Mouse (Mus musculus) right cerebral cortex, postnatal 36 days (tissue): ENCODE data around the gene Dnase1l3.
A peak's percentile ranks its signal among the peaks of the same experiment; 100 is the strongest.

Experiments used
- DNase-seq, 2 experiments: peaks; one replicate each; pipeline ENCODE4 v3.0.0; 2022; ENCODE audit warnings: low spot score in 2 of 2, mixed read lengths in 1 of 2

Dnase1l3 gene

DNA sequence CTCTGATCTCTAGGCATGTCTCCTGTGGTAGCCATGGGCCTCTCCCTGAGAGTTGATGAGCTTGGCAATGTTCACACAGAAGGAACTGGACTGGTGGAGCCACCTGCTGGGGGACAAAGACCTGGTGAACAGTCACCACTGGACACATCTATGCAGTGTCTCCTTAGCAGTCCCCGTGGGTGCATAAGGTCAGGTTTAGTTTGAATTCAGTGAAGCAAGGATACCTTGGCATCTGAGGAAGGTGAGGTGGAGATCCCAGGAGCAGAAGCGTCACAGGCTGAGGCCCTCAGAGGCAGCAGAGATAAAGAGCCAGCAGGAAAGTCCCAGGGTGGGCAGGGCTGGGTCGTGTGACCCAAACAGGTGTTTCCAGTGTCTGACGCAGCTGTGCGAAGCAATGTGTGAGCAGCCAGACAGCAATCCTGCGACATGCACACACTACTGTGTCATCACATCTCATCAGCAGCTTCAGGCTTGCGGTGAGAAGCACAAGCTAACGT, at the start of gene Dnase1l3:
TSS of gene Dnase1l3 (minus strand) at position 303 of the 497 bp plus-strand sequence.
- no peak for DNase-seq

DNA sequence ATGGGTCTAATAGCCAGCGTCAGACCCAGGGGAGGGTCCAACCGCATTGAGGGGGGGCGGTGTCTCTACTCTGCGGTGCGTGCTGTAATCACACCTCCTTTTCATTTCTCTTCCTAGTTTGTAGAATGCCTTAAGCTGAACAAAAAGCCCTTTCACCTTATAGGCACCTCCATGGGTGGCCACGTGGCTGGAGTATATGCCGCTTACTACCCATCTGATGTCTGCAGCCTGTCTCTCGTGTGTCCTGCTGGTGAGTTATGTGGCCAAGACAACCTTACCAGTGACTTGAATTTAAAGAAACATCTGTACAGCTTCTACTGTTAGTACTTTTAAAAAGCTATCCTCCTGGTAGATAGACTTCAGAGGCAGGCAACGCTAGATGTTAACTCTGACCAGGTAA, 48.2 kb upstream of the Dnase1l3 start:
- no peak for DNase-seq

DNA sequence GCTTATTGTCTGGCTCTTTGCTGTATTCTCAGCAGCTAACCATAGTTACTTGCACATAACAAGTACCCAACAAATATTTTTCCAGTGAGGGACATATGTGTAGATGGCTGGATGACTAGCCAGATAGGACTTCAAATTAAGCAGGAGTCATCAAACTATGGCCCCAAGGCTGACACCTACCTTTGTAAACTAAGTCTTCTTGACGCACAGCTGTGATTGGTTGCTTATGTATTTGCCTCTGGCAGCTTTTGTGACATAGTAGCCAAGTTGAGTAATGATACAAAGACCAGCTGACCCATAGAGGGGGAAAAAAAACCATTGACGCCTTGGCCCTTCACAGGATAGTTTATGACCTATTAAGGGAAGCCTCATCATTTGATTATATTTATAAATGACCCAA, 47.7 kb upstream of the Dnase1l3 start:
- no peak for DNase-seq

DNA sequence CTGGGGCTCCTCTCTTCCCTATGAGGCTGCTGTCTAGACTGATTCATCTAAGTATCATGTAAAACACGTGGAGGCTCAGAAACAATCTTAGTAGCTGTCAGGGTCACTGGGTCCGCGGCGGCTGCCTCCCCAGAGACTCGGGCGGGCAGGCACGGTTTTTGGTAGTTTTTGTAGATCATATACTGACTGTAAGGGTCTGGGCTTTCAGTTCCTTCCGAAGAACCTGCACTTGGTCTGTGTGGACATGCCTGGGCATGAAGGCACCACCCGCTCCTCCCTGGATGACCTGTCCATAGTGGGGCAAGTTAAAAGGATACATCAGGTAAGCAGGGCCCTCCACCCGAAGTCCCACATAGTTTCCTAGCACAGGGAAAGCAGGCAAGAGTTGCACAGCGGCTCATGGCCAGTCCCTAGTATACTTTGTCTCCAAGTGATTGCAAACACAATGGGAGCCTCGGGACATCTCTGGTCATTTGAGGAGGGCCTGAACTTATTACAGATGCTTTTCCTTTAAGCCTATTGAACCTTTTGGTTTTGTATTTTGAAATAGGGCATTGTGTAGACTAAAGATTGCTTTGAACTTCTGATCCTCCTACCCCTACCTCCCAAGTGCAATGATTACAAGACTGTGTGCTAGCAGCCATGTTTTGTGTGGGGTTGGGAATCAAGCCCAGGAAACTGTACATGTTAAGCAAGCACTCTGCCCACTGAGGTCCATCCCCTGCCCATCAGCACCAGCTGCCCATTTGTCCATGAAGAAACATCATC, 46.7 kb upstream of the Dnase1l3 start:
- no peak for DNase-seq

DNA sequence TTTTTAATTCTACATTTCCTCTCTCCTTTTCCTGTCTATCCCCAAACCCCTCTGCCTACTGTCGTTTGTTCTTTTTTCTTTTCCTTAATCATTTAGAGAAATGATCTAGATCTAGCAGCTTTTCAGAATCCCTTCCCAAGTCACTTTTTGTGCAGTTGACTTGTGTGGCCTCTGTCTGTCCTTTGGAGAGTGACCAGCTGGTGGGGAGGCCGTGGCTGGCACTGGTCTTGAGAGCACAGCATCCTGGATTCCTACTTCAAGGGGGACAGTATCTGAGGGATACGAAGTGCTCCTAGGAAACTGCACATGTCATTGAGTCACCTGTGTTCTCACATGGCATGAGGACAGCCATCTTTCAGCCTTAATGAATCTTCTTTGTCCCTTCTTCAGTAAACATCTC, 45.8 kb upstream of the Dnase1l3 start:
- DNase-seq: no peak

DNA sequence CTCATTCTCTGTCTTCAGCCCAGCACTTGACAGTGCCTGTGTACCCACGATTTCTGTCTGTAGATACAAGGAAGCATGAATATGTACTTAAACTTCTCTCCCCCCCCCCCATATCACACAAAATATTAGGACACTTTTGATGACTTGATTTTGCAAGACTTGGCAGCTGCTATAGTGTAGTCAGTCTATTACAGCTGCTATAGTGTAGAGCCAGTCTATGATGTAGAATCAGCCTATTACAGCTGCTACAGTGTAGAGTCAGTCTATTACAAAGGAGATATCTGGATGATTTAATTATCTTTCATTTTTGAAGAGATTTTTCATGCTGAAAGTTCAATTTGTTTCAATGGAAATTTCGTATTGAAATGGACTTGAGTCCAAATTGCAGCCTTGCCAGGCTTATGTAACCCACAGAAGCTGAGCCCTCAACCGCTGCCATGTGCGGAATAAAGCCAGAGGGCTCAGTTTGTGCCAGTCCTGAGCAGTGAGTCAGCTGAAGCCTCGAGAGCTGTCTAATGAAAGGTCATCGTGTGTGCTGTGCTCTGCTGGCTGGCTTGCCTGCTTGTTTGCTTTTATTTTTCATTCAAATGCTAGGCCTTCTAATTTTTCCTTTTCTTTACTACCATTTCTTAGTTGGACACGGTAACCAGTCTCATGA, 44.5 kb upstream of the Dnase1l3 start:
- peak; percentile 41 to 58 for DNase-seq

DNA sequence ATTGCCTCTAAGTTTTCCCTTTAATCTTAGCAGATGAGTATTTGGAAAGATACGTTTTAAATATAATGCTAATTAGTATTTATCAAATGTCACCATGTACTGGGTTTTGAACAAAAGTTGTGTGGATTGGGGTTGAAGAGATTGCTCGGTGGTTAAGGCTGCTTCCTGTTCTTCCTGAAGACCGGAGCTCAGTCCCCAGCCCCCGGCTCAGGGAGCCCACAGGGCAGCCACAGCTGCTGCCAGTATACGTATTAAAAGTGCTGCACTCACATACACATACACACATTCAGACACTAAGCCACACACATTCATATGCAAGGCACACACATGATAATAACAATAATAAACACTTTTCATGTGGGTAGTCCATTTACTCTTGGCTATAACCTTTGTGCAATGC, 43.8 kb upstream of the Dnase1l3 start:
- DNase-seq: no peak

DNA sequence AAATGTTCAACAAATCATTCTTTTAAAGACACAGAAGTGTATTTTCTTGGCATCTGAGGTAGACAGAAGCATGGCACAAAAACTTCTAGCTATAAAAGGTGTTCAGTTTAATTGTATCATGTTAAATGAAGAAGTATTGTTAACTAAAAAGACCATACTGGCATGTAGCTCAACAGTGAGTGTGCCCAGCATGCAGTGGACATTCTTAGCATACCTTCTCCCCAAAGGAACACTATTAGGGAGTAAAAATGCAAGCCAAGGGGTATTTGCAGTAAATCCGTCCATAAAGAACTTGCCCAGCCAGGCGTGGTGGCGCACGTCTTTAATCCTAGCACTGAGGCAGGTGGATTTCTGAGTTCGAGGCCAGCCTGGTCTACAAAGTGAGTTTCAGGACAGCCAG, 42.0 kb upstream of the Dnase1l3 start:
- DNase-seq: no peak

DNA sequence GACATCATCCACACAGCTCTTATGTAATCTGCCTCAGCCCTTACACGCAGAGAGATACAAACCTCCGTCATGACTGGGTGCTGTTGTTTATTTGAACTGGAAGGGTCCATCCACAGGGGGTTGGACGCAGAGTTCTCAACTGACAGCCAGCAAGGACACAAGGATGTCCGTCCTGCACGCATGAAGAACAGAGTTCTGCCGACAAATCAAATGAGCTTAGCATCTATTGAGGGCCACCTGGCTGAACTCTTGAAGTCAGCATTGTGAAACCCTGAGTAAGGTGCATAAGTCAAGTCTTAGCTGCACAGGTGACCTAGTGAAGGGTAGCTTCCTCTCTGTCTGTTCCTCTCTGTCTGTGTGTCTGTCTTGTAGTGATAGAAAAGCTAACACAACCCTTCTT, 41.6 kb upstream of the Dnase1l3 start:
- no peak for DNase-seq

DNA sequence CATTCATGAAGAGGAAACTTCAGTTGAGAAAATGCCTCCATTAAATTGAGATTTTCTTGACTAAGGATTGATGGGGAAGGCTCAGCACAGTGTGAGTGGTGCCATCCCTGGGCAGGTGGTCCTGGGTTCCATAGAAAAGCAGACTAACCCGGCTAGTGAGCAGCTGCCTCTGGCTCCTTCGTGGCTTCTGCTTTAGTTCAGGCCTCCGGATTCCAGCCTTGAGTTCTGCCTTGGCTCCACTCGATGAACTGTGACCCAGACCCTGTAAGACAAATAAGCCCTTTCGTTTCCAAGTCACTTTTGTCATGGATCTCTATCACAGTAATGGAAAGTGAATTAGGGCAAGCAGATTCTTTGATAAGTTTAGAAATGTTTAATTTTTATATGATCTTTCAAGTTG, 40.2 kb upstream of the Dnase1l3 start:
- DNase-seq: no peak

DNA sequence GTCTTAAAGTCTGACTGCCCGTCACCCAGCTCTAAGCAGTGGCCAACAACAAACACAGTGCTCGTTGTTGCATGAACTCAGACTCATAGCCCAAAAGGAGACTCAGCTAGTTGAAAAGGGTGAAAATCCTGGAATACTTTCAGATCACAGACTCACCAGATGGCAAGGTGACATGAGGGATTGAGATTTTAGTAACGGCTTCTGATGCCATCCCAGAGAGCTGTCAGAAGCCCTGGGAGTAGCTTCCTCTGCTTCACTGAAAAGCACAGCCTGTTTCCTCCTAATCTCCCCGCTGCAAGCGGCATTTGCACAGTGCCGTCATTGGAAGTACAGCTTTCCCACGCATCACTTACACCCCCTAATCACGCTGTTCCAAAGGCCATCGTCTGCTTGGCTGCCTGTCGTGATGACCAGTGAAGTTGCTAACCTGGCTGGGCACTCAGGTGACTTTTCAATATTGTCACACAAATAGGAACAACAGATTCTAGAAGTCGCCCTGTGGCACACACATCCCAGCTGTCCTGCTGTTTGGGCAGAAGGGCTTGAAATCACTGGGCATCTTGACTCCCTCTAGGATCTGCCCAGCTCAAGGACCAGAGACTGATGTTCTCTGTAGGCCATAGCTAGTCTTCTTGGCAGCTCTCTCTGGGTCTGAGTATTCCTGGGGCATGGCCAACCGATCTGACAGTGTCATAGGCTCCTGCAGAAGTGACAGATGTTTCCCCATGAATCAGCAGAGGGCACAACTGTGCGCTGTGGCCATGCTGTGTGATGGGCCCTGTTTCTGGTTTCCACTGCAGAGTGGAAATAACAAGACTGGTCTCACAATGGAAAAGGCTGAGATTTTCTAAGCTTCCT, 37.9 kb upstream of the Dnase1l3 start:
- DNase-seq: peak in 1 of 2 experiments; percentile 66

DNA sequence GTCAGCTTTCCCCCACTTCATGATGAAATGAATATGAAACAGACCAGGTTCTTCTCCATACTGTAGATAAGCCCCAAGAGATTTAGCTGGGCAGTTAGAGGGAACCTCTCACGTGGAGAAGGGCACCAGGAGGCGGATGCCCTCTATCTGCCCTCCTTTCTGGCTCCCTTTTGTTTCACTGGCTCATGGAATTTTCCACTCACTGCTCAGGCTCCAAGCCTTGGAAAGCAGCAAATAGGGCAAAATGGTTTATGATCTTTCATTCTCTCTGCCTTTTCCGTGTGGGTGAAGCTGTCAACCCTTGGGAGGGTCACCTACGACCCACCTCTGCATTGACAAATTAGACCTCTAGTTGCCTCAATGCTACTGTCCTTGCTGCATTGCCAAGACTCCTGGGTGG, 36.2 kb upstream of the Dnase1l3 start:
- DNase-seq: no peak

DNA sequence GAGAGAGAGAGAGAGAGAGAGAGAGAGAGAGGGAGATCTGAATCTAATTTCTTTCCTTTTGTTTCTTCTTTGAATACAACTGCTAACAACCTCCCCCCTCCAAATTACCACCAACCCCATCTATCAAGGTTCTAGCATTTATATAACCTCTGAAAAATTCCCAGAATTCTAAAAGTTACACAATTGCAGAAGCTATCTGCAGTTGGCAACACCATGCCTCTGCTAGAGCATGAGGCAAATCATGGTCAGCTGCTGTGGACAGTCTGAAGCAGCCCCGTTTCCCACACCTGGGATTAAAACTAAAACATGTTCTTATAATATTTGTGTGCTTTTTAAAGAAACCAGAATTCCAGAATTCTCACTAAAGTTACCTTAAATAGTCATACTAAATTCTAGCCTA, 35.4 kb upstream of the Dnase1l3 start:
- DNase-seq: no peak

DNA sequence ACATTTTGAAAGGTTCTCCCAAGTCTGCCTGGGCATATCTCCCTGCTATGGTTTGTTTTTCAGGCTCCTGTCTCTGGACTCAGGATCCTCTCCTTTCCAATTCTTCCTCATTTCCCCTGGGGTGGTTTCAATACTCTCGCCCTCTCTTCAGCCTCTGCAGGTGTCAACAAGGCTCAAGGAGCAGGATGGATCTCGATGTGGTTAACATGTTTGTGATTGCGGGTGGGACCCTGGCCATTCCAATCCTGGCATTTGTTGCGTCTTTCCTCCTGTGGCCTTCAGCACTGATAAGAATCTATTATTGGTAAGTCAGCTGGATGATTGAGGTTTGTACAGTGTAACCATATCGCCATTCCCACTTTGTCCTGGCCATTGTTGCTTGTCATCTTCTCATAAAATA, 33.7 kb upstream of the Dnase1l3 start:
- no peak for DNase-seq

DNA sequence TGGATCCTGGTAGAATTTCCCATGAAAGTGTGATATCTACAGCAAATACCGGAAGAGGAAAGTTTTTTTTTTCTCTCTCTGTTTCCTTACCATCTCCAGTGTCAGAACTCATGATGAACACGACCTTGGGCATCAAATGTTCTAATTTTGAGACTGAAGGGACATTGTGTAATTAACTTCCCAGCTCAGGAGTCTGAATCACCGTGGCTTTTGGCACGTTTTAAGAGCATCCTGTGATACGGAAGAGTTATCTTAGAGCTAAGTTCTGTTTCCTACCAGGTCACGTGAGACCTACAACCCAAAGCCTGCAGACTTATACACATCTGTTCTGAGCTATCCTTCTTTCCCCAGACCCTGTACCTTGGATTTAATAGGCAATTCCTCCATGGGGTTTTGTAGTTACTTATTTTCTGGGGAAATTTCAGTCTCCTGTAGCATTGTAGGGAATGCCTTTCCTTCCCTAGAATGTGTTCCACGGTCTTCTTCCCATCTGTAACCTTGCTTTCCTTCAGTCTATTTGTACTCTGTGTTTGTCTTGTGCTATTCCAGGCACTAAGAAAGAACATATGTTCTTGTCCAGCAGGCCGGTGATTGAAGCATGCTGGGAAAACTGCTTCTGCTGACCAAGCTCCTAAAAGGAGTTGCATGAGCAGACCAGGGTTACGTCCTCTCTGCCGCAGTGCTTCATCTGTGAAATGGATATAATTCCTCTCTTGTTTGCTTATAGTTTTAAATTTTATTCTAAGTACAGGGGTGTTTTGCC, 32.6 kb upstream of the Dnase1l3 start:
- DNase-seq: no peak

DNA sequence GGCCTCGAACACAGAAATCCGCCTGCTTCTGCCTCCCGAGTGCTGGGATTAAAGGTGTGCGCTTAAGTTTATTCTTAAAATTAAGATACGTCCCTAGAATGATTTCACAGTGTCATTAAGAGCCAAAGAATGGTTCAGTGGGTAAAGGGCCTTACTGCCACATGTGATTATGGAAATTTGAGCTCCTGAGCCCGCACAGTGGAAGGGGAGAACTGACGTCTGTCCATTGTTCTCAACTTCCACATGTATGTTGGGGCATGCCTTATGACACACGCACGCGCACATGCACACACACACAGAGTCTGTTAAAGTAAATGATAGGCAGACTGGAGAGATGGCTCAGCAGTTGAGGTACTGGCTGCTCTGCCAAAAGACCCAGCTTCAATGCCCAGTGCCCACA, 30.6 kb upstream of the Dnase1l3 start:
- no peak for DNase-seq

DNA sequence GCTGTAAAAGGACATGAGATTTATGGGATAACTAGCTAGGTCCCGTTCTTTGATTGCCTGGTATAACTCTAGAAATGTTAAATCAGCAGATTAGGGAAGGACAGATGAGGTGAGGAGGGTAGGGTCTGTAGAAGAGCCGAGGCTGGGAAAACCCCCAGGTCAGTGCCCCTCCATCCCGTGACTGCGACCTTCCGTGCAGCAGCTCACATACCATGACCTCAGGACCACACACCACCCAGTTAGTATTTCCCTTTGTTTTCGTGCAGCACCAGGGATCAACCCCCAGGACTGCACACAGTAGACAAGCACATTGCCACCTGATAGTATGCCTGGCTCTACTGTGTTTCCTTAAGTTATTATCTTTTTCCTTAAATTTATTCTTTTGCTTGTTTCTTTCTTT, 30.1 kb upstream of the Dnase1l3 start:
- DNase-seq: no peak

DNA sequence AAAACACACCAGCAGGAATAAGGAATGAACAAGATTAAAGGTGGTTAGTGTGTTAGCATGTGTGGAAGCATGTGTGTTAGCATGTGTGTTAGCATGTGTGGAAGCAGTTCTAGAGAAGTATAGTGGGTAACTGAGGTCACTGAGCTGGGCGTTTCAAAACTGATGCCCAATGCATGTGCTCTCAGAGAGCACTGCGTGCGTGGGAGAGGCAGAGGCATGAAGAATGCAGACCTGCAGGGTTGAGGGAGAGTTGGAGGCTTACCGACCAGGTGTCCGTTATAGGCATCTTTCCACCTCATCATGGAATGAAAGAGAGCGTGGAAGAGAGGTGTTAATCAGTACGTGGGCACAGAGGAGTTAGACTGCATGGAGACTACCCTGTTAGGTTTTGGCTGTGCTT, 26.2 kb upstream of the Dnase1l3 start:
- no peak for DNase-seq

DNA sequence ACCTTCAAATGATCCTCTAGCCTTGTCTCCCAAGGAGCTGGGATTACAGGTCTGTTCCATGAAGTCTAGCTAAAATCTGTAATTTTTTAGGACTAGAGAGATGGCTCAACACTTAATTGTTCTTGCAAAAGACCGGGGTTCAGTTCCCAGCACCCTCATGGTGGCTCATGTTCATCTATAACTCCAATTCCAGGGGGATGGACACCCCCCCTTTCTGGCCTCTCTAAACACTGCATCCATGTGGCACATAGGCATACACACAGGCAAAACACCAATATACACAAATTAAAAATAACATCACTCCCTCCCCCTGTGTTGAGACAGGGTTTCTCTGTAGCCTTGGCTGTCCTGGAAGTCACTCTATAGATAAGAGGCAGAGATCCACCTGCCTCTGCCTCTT, 25.6 kb upstream of the Dnase1l3 start:
- DNase-seq: no peak

DNA sequence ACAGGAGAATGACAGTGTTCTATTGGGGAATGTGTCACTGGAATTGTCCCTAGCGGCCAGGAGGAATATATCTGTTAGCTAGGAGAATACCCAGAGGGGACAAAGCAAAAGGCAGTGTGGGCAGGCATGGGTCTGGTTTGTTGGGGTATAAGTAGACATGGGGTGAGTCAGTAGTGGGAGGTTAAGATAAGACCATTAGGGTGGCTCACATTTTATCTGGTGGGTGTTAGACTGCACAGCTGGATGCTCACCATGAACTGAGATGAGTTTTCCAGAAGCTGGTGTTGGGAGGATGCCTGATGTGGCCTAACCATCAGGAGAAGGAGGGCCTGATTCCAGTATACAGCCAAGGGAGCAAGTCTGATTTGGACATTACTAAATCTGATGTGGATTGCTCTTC, 22.6 kb upstream of the Dnase1l3 start:
- no peak for DNase-seq

DNA sequence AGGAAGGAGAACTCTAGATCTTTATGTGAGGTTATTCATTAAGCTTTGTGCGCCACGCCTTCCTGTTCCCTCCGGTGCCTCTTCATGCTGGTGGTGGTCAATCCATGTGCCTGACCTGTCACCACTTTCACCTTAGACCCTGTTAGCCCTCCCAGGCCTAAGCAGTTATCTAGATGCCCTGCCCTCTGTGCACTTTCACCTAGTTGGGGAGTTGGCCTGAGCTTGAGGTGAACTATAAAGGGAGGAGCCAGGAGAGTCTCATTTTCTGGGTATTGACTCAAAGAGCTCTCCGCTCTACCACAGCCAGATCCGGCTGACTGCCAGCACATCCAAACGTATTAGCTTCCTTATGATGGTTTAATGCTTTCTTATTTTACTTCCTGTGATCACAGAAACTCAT, 21.9 kb upstream of the Dnase1l3 start:
- no peak for DNase-seq

DNA sequence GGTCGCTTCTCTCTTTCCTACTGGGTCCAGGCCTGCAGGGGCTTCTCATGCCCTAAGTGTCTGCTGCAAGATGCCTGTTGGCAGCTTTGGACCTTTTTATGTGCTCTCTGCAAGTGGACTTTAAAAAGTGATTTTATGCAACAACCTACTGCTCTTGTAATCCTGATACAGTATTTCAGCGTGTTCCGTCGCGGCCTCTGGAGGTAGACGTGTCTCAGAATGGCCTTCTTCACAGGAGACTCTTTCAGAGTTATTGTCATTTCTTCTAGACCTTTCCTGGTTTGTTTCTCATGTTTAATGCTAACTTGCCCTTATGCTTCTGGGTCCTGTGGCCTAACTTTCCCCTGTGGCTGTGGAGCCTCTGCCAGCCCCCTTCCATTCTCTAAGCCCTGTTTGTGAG, 21.4 kb upstream of the Dnase1l3 start:
- no peak for DNase-seq
